ENCODE assay signal across 8 mouse cellular contexts in genomic region chr15:79791502-79791901, GRCm38 (mm10). TPM values are rescaled to one million over a fixed set of nuclear protein-coding genes. Genes with fewer than 3 reads are reported as not detected.
DNase-seq lines count a peak whose midpoint lies in the region; ATAC-seq and TF ChIP-seq lines count a peak whose summit lies in the region.

No protein-coding gene starts in this region.

- H3K27ac ChIP-seq in forebrain, embryonic 10.5 days, result no peak overlapping the region
- H3K27ac ChIP-seq in forebrain, postnatal 0 days (ENCODE audit: low read depth, low read length), result no peak overlapping the region
- H3K27ac ChIP-seq in thymus, adult 2 months (ENCODE audit: control insufficient read depth, insufficient read depth, low read length), result no peak overlapping the region
- H3K27ac ChIP-seq in intestine, embryonic 15.5 days, result no peak overlapping the region

- ATAC-seq in forebrain, postnatal 0 days, result no peak
- ATAC-seq in intestine, embryonic 15.5 days, result 0 out of 2 replicates have a peak, but pooled peaks have one; percentile 34

- WGBS in forebrain, embryonic 10.5 days, result 5% methylated on average over 12 of the region's 12 CpGs
- WGBS in forebrain, postnatal 0 days, result 7% methylated on average over 12 of the region's 12 CpGs
- WGBS in thymus, adult 2 months, result 5% methylated on average over 12 of the region's 12 CpGs
- 3% methylated on average over 12 of the region's 12 CpGs for WGBS in intestine, embryonic 15.5 days

- H3K4me2 ChIP-seq in forebrain, postnatal 0 days (ENCODE audit: low read depth), result no peak overlapping the region
- H3K4me2 ChIP-seq in intestine, embryonic 15.5 days (replicated peaks), result no peak overlapping the region

- intact Hi-C loops in left cerebral cortex, postnatal 10 days (cut with DNase I), result no loop called here

- H3K4me1 ChIP-seq in forebrain, embryonic 10.5 days, result peaks cover 33% of the 10 kb centered on the region
- H3K4me1 ChIP-seq in forebrain, postnatal 0 days (ENCODE audit: insufficient read depth), result no peaks in the 10 kb centered on the region
- no peaks in the 10 kb centered on the region for H3K4me1 ChIP-seq in thymus, adult 2 months (replicated peaks; ENCODE audit: control insufficient read depth, insufficient read depth, low read length)
- H3K4me1 ChIP-seq in intestine, embryonic 15.5 days (replicated peaks), result no peaks in the 10 kb centered on the region

- peaks cover 32% of the 10 kb centered on the region for H3K27me3 ChIP-seq in forebrain, embryonic 10.5 days (ENCODE audit: poor library complexity, severe bottlenecking)
- no peaks in the 10 kb centered on the region for H3K27me3 ChIP-seq in forebrain, postnatal 0 days (ENCODE audit: insufficient read depth, low read length)
- no peaks in the 10 kb centered on the region; the same call in 1 of the 2 replicates for H3K27me3 ChIP-seq in thymus, adult 2 months (ENCODE audit: control insufficient read depth, insufficient read depth, low read length)
- peaks cover 4% of the 10 kb centered on the region; the same call in 1 of the 2 replicates for H3K27me3 ChIP-seq in intestine, embryonic 15.5 days (replicated peaks)

- no peaks in the 10 kb centered on the region for H3K36me3 ChIP-seq in forebrain, embryonic 10.5 days (replicated peaks)
- peaks cover 14% of the 10 kb centered on the region; the same call in 1 of the 2 replicates for H3K36me3 ChIP-seq in forebrain, postnatal 0 days (ENCODE audit: insufficient read depth)
- no peaks in the 10 kb centered on the region for H3K36me3 ChIP-seq in thymus, adult 2 months (ENCODE audit: control insufficient read depth, insufficient read depth, low read length)
- H3K36me3 ChIP-seq in intestine, embryonic 15.5 days, result no peaks in the 10 kb centered on the region

- H3K9ac ChIP-seq in forebrain, postnatal 0 days, result no peak overlapping the region
- H3K9ac ChIP-seq in intestine, embryonic 15.5 days, result no peak overlapping the region

- no peak overlapping the region for H3K4me3 ChIP-seq in forebrain, embryonic 10.5 days
- H3K4me3 ChIP-seq in forebrain, postnatal 0 days (ENCODE audit: low read depth, low read length), result no peak overlapping the region
- H3K4me3 ChIP-seq in thymus, adult 2 months (ENCODE audit: control insufficient read depth, insufficient read depth, low read length), result no peak overlapping the region
- no peak overlapping the region for H3K4me3 ChIP-seq in intestine, embryonic 15.5 days (replicated peaks)

- no peak for TF ChIP-seq POLR2A in thymus, adult 2 months (IDR thresholded peaks at IDR 0.05; ENCODE audit: control insufficient read depth, extremely low read depth, insufficient read depth, low read length, poor library complexity)

- TF ChIP-seq CTCF in forebrain, postnatal 0 days (IDR thresholded peaks at IDR 0.05; ENCODE audit: low read depth), result no peak
- no peak for TF ChIP-seq CTCF in thymus, adult 2 months (IDR thresholded peaks at IDR 0.05; ENCODE audit: borderline replicate concordance, control insufficient read depth, extremely low read depth, insufficient read depth, low read length, poor library complexity)

- DNase-seq in forebrain, embryonic 10.5 days (ENCODE audit: extremely low spot score, low spot score), result peak; percentile 70
- DNase-seq in forebrain, postnatal 0 days, result no peak
- peak; percentile 44 for DNase-seq in thymus, adult 2 months
- no peak for DNase-seq in thymus, adult 18-20 months
- DNase-seq in lung, postnatal 4 days, result peak; percentile 61 to 68
- no peak for DNase-seq in left cerebral cortex, postnatal 10 days (ENCODE audit: extremely low spot score in 1 of 2, low spot score in 2 of 2)
- DNase-seq in right cerebral cortex, postnatal 36 days (ENCODE audit: low spot score in 2 of 2), result no peak

- no peaks in the 10 kb centered on the region for H3K9me3 ChIP-seq in forebrain, embryonic 10.5 days
- H3K9me3 ChIP-seq in forebrain, postnatal 0 days (ENCODE audit: low read length), result no peaks in the 10 kb centered on the region
- H3K9me3 ChIP-seq in intestine, embryonic 15.5 days, result no peaks in the 10 kb centered on the region

RNA-seq across cellular contexts. Expression of gene Nptxr, which starts 13.1 kb away (rescaled TPM):
- 1.6 and 1.7 TPM in 2 replicates for polyA plus RNA-seq in forebrain, embryonic 10.5 days (2016; fragmentation: Nextera tagmentation; extraction: Ambion mirVana)
- 129 and 184 TPM in 2 replicates for total RNA-seq in forebrain, postnatal 0 days (2014; rRNA removed)
- 41.9 and 87.3 TPM in 2 replicates for polyA plus RNA-seq in forebrain, postnatal 0 days (2015; fragmentation: Nextera tagmentation; extraction: Ambion mirVana)
- 1.2 and 1.4 TPM in 2 replicates for polyA plus RNA-seq in thymus, adult 2 months (2012; rRNA removed)
- 2.8 and 3.3 TPM in 2 replicates for polyA plus RNA-seq in intestine, embryonic 15.5 days (2015; fragmentation: Nextera tagmentation; extraction: Ambion mirVana)
- 100 to 1,000 TPM; 454 to 474 TPM for total RNA-seq in left cerebral cortex, postnatal 10 days (2021)

RNA-seq across cellular contexts. Expression of gene Dnal4, which starts 13.9 kb away (rescaled TPM):
- polyA plus RNA-seq in forebrain, embryonic 10.5 days (2016; fragmentation: Nextera tagmentation; extraction: Ambion mirVana), result 63.3 and 70.8 TPM in 2 replicates
- total RNA-seq in forebrain, postnatal 0 days (2014; rRNA removed), result 58.3 and 59.2 TPM in 2 replicates
- 81.5 and 94.5 TPM in 2 replicates for polyA plus RNA-seq in forebrain, postnatal 0 days (2015; fragmentation: Nextera tagmentation; extraction: Ambion mirVana)
- polyA plus RNA-seq in thymus, adult 2 months (2012; rRNA removed), result 51.2 and 51.3 TPM in 2 replicates
- polyA plus RNA-seq in intestine, embryonic 15.5 days (2015; fragmentation: Nextera tagmentation; extraction: Ambion mirVana), result 42.6 and 44.5 TPM in 2 replicates
- total RNA-seq in left cerebral cortex, postnatal 10 days (2021), result 10 to 100 TPM; 28.6 to 31.0 TPM

RNA-seq across cellular contexts. Expression of gene Npcd, which starts 42.5 kb away (rescaled TPM):
- polyA plus RNA-seq in forebrain, embryonic 10.5 days (2016; fragmentation: Nextera tagmentation; extraction: Ambion mirVana), result not detected in 2 replicates
- total RNA-seq in forebrain, postnatal 0 days (2014; rRNA removed), result 9.0 and 18.6 TPM in 2 replicates
- 3.7 and 4.0 TPM in 2 replicates for polyA plus RNA-seq in forebrain, postnatal 0 days (2015; fragmentation: Nextera tagmentation; extraction: Ambion mirVana)
- polyA plus RNA-seq in thymus, adult 2 months (2012; rRNA removed), result 0.55 TPM in 1 of 2 replicates, not detected in the other
- polyA plus RNA-seq in intestine, embryonic 15.5 days (2015; fragmentation: Nextera tagmentation; extraction: Ambion mirVana), result 0.23 and 0.27 TPM in 2 replicates
- 10 to 100 TPM; 12.5 to 12.9 TPM for total RNA-seq in left cerebral cortex, postnatal 10 days (2021)

RNA-seq across cellular contexts. Expression of gene Cbx6, which starts 43.0 kb away (rescaled TPM):
- 21.6 and 22.3 TPM in 2 replicates for polyA plus RNA-seq in forebrain, embryonic 10.5 days (2016; fragmentation: Nextera tagmentation; extraction: Ambion mirVana)
- total RNA-seq in forebrain, postnatal 0 days (2014; rRNA removed), result 69.1 and 86.8 TPM in 2 replicates
- 27.5 and 53.8 TPM in 2 replicates for polyA plus RNA-seq in forebrain, postnatal 0 days (2015; fragmentation: Nextera tagmentation; extraction: Ambion mirVana)
- polyA plus RNA-seq in thymus, adult 2 months (2012; rRNA removed), result 136 and 145 TPM in 2 replicates
- 39.1 and 39.7 TPM in 2 replicates for polyA plus RNA-seq in intestine, embryonic 15.5 days (2015; fragmentation: Nextera tagmentation; extraction: Ambion mirVana)
- total RNA-seq in left cerebral cortex, postnatal 10 days (2021), result 100 to 1,000 TPM; 271 to 289 TPM

RNA-seq across cellular contexts. Expression of gene Sun2, which starts 49.2 kb away (rescaled TPM):
- 2.0 and 3.4 TPM in 2 replicates for polyA plus RNA-seq in forebrain, embryonic 10.5 days (2016; fragmentation: Nextera tagmentation; extraction: Ambion mirVana)
- 43.0 and 56.4 TPM in 2 replicates for total RNA-seq in forebrain, postnatal 0 days (2014; rRNA removed)
- 2.3 and 3.7 TPM in 2 replicates for polyA plus RNA-seq in forebrain, postnatal 0 days (2015; fragmentation: Nextera tagmentation; extraction: Ambion mirVana)
- polyA plus RNA-seq in thymus, adult 2 months (2012; rRNA removed), result 245 and 297 TPM in 2 replicates
- polyA plus RNA-seq in intestine, embryonic 15.5 days (2015; fragmentation: Nextera tagmentation; extraction: Ambion mirVana), result 3.4 and 4.5 TPM in 2 replicates
- total RNA-seq in left cerebral cortex, postnatal 10 days (2021), result 10 to 100 TPM; 14.9 to 20.2 TPM

Comparison
In these comparisons a context has a peak if more than half of its experiments do, and no peak if none do; other contexts are left out.
1. DNase-seq: peak in forebrain, embryonic 10.5 days (single experiment), thymus, adult 2 months (single experiment) and lung, postnatal 4 days (2 of 2); none in forebrain, postnatal 0 days (single experiment), thymus, adult 18-20 months (0 of 2), left cerebral cortex, postnatal 10 days (0 of 2) and right cerebral cortex, postnatal 36 days (0 of 2).